Mouse (Mus musculus) hindbrain, embryonic 12.5 days (tissue): ENCODE measurements around the gene Hspa1a. TPM values are rescaled to one million over a fixed set of nuclear protein-coding genes. Genes with fewer than 3 reads are reported as not detected.
A peak's percentile ranks its signal among the peaks of the same experiment; 100 is the strongest.
"Not testable (repeated sequence)": the region's sequence is repeated elsewhere in the genome, so short reads cannot be mapped to it uniquely, and the experiment has no call there.

ENCODE experiments used
- ATAC-seq: fragments of 200-750 bp; cut with Nextera tagmentation; 2 replicates; pipeline ENCODE4 v1.8.0; 2017; ENCODE audit warnings: moderate TSS enrichment; ENCODE audit not compliant: low FRiP score
- H3K27ac ChIP-seq: fragments of 300-500 bp; sonication (generic); 2 replicates; pipeline ENCODE4 v1.5.1; 2016; ENCODE audit warnings: mild to moderate bottlenecking
- H3K27me3 ChIP-seq: fragments of 300-500 bp; sonication (generic); 2 replicates; pipeline ENCODE4 v1.6.1; 2016; ENCODE audit warnings: mild to moderate bottlenecking
- H3K36me3 ChIP-seq: fragments of 300-500 bp; sonication (generic); 2 replicates; pipeline ENCODE4 v1.6.1; 2016; ENCODE audit warnings: mild to moderate bottlenecking
- H3K4me1 ChIP-seq: fragments of 300-500 bp; sonication (generic); 2 replicates; pipeline ENCODE4 v1.6.1; 2016
- H3K4me2 ChIP-seq: fragments of 300-500 bp; sonication (generic); replicated peaks from 2 replicates; pipeline ENCODE4 v1.6.1; 2016; ENCODE audit warnings: mild to moderate bottlenecking
- H3K4me3 ChIP-seq: fragments of 300-500 bp; sonication (generic); 2 replicates; pipeline ENCODE4 v1.5.1; 2016; ENCODE audit warnings: mild to moderate bottlenecking
- H3K9ac ChIP-seq: fragments of 300-500 bp; sonication (generic); 2 replicates; pipeline ENCODE4 v1.6.1; 2016; ENCODE audit warnings: mild to moderate bottlenecking, moderate library complexity
- H3K9me3 ChIP-seq: fragments of 300-500 bp; sonication (generic); replicated peaks from 2 replicates; pipeline ENCODE4 v1.6.1; 2016; ENCODE audit warnings: mild to moderate bottlenecking
- WGBS: fragments of 180-500 bp; shearing (Covaris S2); methylation state at CpG from one replicate; pipeline ENCODE4 v1.1.7; 2016; 5-methylcytosine and 5-hydroxymethylcytosine counted together
- polyA plus RNA-seq: library from polyadenylated mRNA; unstranded; fragments of >200 nt; fragmentation: Nextera tagmentation; extraction: Ambion mirVana; gene quantifications from 2 replicates; pipeline ENCODE4 v1.2.1, GENCODE M21; 2016

Gene Hspa1a
- polyA plus RNA-seq, 1 experiment from 2014 or later: 2.2 TPM

- H3K27ac ChIP-seq: peak within 1 kb of the TSS; percentile 78
- H3K4me1 ChIP-seq, H3K9me3 ChIP-seq, H3K36me3 ChIP-seq: not testable (repeated sequence)
- WGBS: under 1% methylated on average over 32 of the region's 32 CpGs
- H3K9ac ChIP-seq: 0 out of 2 replicates have a peak within 1 kb of the TSS, but pooled peaks have one; percentile 59
- peak within 1 kb of the TSS; percentile 77 for H3K4me2 ChIP-seq
- peak within 1 kb of the TSS; percentile 45 for H3K4me3 ChIP-seq
- H3K27me3 ChIP-seq: peaks cover 51% of the 10 kb centered on the region
- peak; percentile 92 for ATAC-seq
These were observed 12.7 kb downstream of the Hspa1a start, which contains the start of gene Hspa1b for GRCm38 (mm10) chr17:34959130-34959778. Gene Hspa1b, minus strand, starts transcription at chr17:34959238.

GRCm38 (mm10) chr17:34958734-34959129 lies 13.2 kb downstream of the Hspa1a start:
- Histone ChIP-seq H3K4me2 (peak overlapping the region; percentile 77), H3K27me3 (peaks cover 51% of the 10 kb centered on the region), H3K4me3 (peak overlapping the region; percentile 45)
- not testable (repeated sequence) for H3K36me3 ChIP-seq, H3K27ac ChIP-seq, H3K9ac ChIP-seq, H3K4me1 ChIP-seq, H3K9me3 ChIP-seq
- peak; percentile 62 for ATAC-seq
- WGBS: 2% methylated on average over 34 of the region's 47 CpGs

- H3K27me3 ChIP-seq: peaks cover 44% of the 10 kb centered on the region
- H3K4me1 ChIP-seq, H3K9ac ChIP-seq, ATAC-seq, H3K4me2 ChIP-seq, H3K36me3 ChIP-seq, H3K27ac ChIP-seq, H3K9me3 ChIP-seq, H3K4me3 ChIP-seq: not testable (repeated sequence)
- 27% methylated on average over 27 of the region's 40 CpGs for WGBS
These were observed 14.0 kb downstream of the Hspa1a start for GRCm38 (mm10) chr17:34957966-34958365.

- not testable (repeated sequence) for H3K4me2 ChIP-seq, ATAC-seq
These were observed 14.7 kb downstream of the Hspa1a start for GRCm38 (mm10) chr17:34957291-34957690.

GRCm38 (mm10) chr17:34956340-34956739 lies 15.6 kb downstream of the Hspa1a start:
- ATAC-seq: no peak
- peaks cover 9% of the 10 kb centered on the region; the same call in 1 of the 2 replicates for H3K4me1 ChIP-seq
- no peaks in the 10 kb centered on the region for H3K36me3 ChIP-seq
- H3K27me3 ChIP-seq: peaks cover 30% of the 10 kb centered on the region
- H3K27ac ChIP-seq: no peak overlapping the region
- no peak overlapping the region for H3K4me3 ChIP-seq
- H3K4me2 ChIP-seq: no peak overlapping the region
- 62% methylated on average over 1 of the region's 1 CpGs for WGBS
- H3K9ac ChIP-seq: no peak overlapping the region
- H3K9me3 ChIP-seq: no peaks in the 10 kb centered on the region

More at GRCm38 (mm10) chr17:34957291-34957690, 14.7 kb downstream of the Hspa1a start:
- H3K9me3 ChIP-seq, H3K36me3 ChIP-seq, H3K9ac ChIP-seq, H3K4me1 ChIP-seq, H3K4me3 ChIP-seq, H3K27ac ChIP-seq: not testable (repeated sequence)
- WGBS: 16% methylated on average over 30 of the region's 40 CpGs
- peaks cover 38% of the 10 kb centered on the region for H3K27me3 ChIP-seq

- no peak for ATAC-seq
- H3K9ac ChIP-seq: no peak overlapping the region
These were observed 16.1 kb downstream of the Hspa1a start for GRCm38 (mm10) chr17:34955884-34956283.

GRCm38 (mm10) chr17:34954831-34955230 lies 17.1 kb downstream of the Hspa1a start:
- H3K4me1 ChIP-seq: peaks cover 17% of the 10 kb centered on the region
- WGBS: 70% methylated on average over 4 of the region's 4 CpGs

More at GRCm38 (mm10) chr17:34955884-34956283, 16.1 kb downstream of the Hspa1a start:
- Histone ChIP-seq H3K9me3 (no peaks in the 10 kb centered on the region), H3K4me2 (no peak overlapping the region), H3K27me3 (peaks cover 26% of the 10 kb centered on the region), H3K36me3 (peaks cover under 1% of the 10 kb centered on the region; the same call in 1 of the 2 replicates), H3K4me1 (peaks cover 11% of the 10 kb centered on the region), H3K4me3 (no peak overlapping the region), H3K27ac (no peak overlapping the region)
- 83% methylated on average over 3 of the region's 3 CpGs for WGBS

GRCm38 (mm10) chr17:34953904-34954303 lies 18.1 kb downstream of the Hspa1a start:
- Histone ChIP-seq H3K9me3 (no peaks in the 10 kb centered on the region), H3K4me3 (no peak overlapping the region), H3K36me3 (peaks cover 17% of the 10 kb centered on the region), H3K4me2 (no peak overlapping the region), H3K27ac (no peak overlapping the region), H3K4me1 (peaks cover 13% of the 10 kb centered on the region), H3K9ac (no peak overlapping the region), H3K27me3 (peaks cover 20% of the 10 kb centered on the region)
- WGBS: 93% methylated on average over 4 of the region's 4 CpGs
- ATAC-seq: no peak

More at GRCm38 (mm10) chr17:34954831-34955230, 17.1 kb downstream of the Hspa1a start:
- Histone ChIP-seq H3K4me2 (no peak overlapping the region), H3K27ac (no peak overlapping the region), H3K27me3 (peaks cover 20% of the 10 kb centered on the region), H3K36me3 (peaks cover 11% of the 10 kb centered on the region), H3K9me3 (no peaks in the 10 kb centered on the region), H3K4me3 (no peak overlapping the region), H3K9ac (no peak overlapping the region)
- no peak for ATAC-seq

GRCm38 (mm10) chr17:34953258-34953657 lies 18.7 kb downstream of the Hspa1a start:
- no peak overlapping the region for H3K4me2 ChIP-seq
- no peak overlapping the region for H3K4me3 ChIP-seq
- WGBS: 84% methylated on average over 3 of the region's 3 CpGs

GRCm38 (mm10) chr17:34952378-34953040 lies 19.4 kb downstream of the Hspa1a start:
- Histone ChIP-seq H3K4me3 (peak overlapping the region; percentile 82), H3K36me3 (peaks cover 17% of the 10 kb centered on the region), H3K9ac (peak overlapping the region; percentile 95), H3K9me3 (no peaks in the 10 kb centered on the region), H3K4me2 (peak overlapping the region; percentile 95), H3K4me1 (peaks cover 13% of the 10 kb centered on the region), H3K27me3 (peaks cover 20% of the 10 kb centered on the region), H3K27ac (peak overlapping the region; percentile 91)
- peak; percentile 82 for ATAC-seq
- 0% methylated on average over 23 of the region's 23 CpGs for WGBS

More at GRCm38 (mm10) chr17:34953258-34953657, 18.7 kb downstream of the Hspa1a start:
- H3K4me1 ChIP-seq: peaks cover 13% of the 10 kb centered on the region
- H3K36me3 ChIP-seq: peaks cover 17% of the 10 kb centered on the region
- H3K27ac ChIP-seq: no peak overlapping the region
- peaks cover 20% of the 10 kb centered on the region for H3K27me3 ChIP-seq
- no peaks in the 10 kb centered on the region for H3K9me3 ChIP-seq
- no peak overlapping the region for H3K9ac ChIP-seq
- ATAC-seq: no peak

GRCm38 (mm10) chr17:34951636-34952377 lies 20.1 kb downstream of the Hspa1a start:
- no peak; the same call in none of the 2 replicates for ATAC-seq
- no peaks in the 10 kb centered on the region for H3K9me3 ChIP-seq

More at GRCm38 (mm10) chr17:34951636-34952377, 20.1 kb downstream of the Hspa1a start:
- Histone ChIP-seq H3K4me2 (peak overlapping the region; percentile 95), H3K36me3 (peaks cover 17% of the 10 kb centered on the region), H3K4me3 (peak overlapping the region; percentile 82), H3K27me3 (peaks cover 17% of the 10 kb centered on the region), H3K9ac (peak overlapping the region; percentile 95), H3K27ac (peak overlapping the region; percentile 91), H3K4me1 (peaks cover 13% of the 10 kb centered on the region)
- under 1% methylated on average over 29 of the region's 29 CpGs for WGBS
